Mouse (Mus musculus) T-cell, adult 2 months (primary cell): ENCODE data around the gene Tasp1.
"Not testable (repeated sequence)": the region's sequence is repeated elsewhere in the genome, so short reads cannot be mapped to it uniquely, and the experiment has no call there.

Experiments used
- DNase-seq: peaks from one replicate; pipeline ENCODE4 v3.0.0; 2022; ENCODE audit warnings: low spot score

The Tasp1 gene

GRCm38 (mm10) chr2:139878052-139878621 is 188.5 kb downstream of the Tasp1 start:
- no peak for DNase-seq

GRCm38 (mm10) chr2:139875876-139876275 is 190.7 kb downstream of the Tasp1 start:
- no peak for DNase-seq

- no peak for DNase-seq
Measured at GRCm38 (mm10) chr2:139874173-139874572, 192.4 kb downstream of the Tasp1 start.

GRCm38 (mm10) chr2:139873762-139874161 is 192.8 kb downstream of the Tasp1 start:
- DNase-seq, result no peak

- DNase-seq, result not testable (repeated sequence)
Measured at GRCm38 (mm10) chr2:139869071-139869470, 197.5 kb downstream of the Tasp1 start.

- DNase-seq, result not testable (repeated sequence)
Measured at GRCm38 (mm10) chr2:139863396-139863795, 203.2 kb downstream of the Tasp1 start.

- no peak for DNase-seq
Measured at GRCm38 (mm10) chr2:139860133-139860494, 206.5 kb downstream of the Tasp1 start.

GRCm38 (mm10) chr2:139859424-139860132 is 207.0 kb downstream of the Tasp1 start:
- DNase-seq, result no peak

- DNase-seq, result no peak
Measured at GRCm38 (mm10) chr2:139849621-139850020, 217.0 kb downstream of the Tasp1 start.

- DNase-seq, result no peak
Measured at GRCm38 (mm10) chr2:139841359-139841758, 225.2 kb downstream of the Tasp1 start.

GRCm38 (mm10) chr2:139840941-139841340 is 225.7 kb downstream of the Tasp1 start:
- DNase-seq, result no peak

- DNase-seq, result no peak
Measured at GRCm38 (mm10) chr2:139821589-139822378, 244.8 kb downstream of the Tasp1 start.

- DNase-seq, result no peak
Measured at GRCm38 (mm10) chr2:139817275-139817674, 249.3 kb downstream of the Tasp1 start.

- no peak for DNase-seq
Measured at GRCm38 (mm10) chr2:139807887-139808286, 258.7 kb downstream of the Tasp1 start.

GRCm38 (mm10) chr2:139804041-139804440 is 262.6 kb downstream of the Tasp1 start:
- no peak for DNase-seq

- DNase-seq, result no peak
Measured at GRCm38 (mm10) chr2:139792345-139793120, 274.1 kb downstream of the Tasp1 start.

GRCm38 (mm10) chr2:139788658-139789057 is 277.9 kb downstream of the Tasp1 start:
- DNase-seq, result no peak

GRCm38 (mm10) chr2:139784946-139785345 is 281.7 kb downstream of the Tasp1 start:
- no peak for DNase-seq

- DNase-seq, result no peak
Measured at GRCm38 (mm10) chr2:139784465-139784864, 282.1 kb downstream of the Tasp1 start.
